Mouse (Mus musculus): ENCODE measurements around the gene Gm17482.

The Gm17482 gene

DNA sequence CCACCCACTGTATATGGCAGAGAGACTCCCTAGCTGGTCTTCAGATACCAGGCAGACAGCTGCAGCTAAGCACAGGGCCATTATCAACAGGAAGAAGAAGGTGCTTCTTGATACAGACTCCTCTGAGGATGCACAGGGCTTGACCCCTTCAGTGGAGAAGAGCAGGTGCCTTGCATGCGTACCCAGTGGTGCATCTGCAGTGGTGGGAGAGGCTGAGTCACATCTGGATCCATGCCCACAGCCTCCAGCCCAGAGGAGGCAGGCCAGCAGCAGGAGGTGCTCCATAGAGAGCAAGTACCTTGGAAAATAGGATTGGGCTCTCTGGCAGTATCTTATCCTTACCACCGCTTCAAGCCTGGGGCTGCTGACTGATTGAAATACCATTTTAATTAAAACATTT is 66.7 kb downstream of the Gm17482 start:
- no peak for DNase-seq

GRCm38 (mm10) chr6:115307134-115307533 is 80.0 kb downstream of the Gm17482 start:
- no peak for DNase-seq
